Mouse (Mus musculus): ENCODE data around the gene Olfr790. TPM values are rescaled to one million over a fixed set of nuclear protein-coding genes. Genes with fewer than 3 reads are reported as not detected.

Gene Olfr790
- polyA plus RNA-seq, 2 experiments, result not detected

DNA sequence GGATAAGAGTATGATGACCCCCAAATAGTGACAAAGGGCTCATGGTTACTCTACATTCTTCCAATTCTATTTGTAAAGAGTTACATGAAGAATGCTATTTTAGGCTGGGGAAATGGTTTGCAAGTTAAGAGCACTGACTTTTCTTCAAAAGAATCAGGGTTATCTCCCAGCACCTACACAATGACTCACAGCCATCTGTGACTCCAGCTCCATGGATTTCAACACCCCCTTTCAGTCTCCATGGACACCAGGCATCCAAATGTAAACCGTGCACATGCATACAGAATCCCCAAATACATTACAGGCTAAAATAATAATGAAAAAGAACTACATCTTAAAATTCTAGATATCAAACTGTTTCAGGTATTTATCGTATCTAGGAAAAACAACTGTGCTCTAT, 8.2 kb upstream of the Olfr790 start:
- H3K4me2 ChIP-seq (replicated peaks; ENCODE audit: low read depth, low read length, severe bottlenecking), result no peak overlapping the region
- no peak overlapping the region for H3K4me3 ChIP-seq (replicated peaks; ENCODE audit: low read length)
- H3K27ac ChIP-seq (replicated peaks; ENCODE audit: low read depth, low read length), result no peak overlapping the region
- ATAC-seq (ENCODE audit: low FRiP score, low read depth) (no peak), DNase-seq (ENCODE audit: low spot score) (no peak)
- WGBS, result 76% methylated on average over 2 of the region's 2 CpGs
- no peaks in the 10 kb centered on the region for H3K27me3 ChIP-seq (ENCODE audit: control insufficient read depth, insufficient read depth, low read length)
- H3K36me3 ChIP-seq (ENCODE audit: control insufficient read depth, insufficient read depth, low read length), result no peaks in the 10 kb centered on the region
- TF ChIP-seq POLR2A (IDR thresholded peaks at IDR 0.05; ENCODE audit: borderline replicate concordance, extremely low read depth, insufficient read depth, insufficient read length), result no peak
- no peak overlapping the region for H3K9ac ChIP-seq (ENCODE audit: low read depth, low read length, severe bottlenecking)
- no peaks in the 10 kb centered on the region for H3K4me1 ChIP-seq (ENCODE audit: control insufficient read depth, insufficient read depth, low read length)
- no peaks in the 10 kb centered on the region for H3K9me3 ChIP-seq (ENCODE audit: control insufficient read depth, low read length)

DNA sequence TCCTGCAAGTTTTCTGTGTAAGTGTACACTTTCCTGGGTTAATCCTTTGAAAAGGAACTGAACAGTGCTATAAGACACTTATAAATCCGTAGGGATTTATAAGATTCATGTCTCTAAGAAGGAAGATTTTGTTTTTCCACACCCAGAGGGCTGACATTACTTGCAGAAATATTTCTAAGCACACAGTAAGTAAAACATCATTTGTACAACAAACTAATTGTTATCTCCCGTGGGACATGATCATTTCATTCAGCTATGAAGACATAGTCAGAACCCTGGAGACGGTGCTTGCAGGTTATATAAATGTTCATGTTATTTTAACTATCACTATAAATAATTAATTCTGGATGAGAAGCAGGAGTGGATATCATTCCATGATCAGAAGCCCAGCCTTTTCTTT, 23.2 kb downstream of the Olfr790 start, which contains the start of gene Olfr791:
Gene Olfr791 (plus strand): TSS at position 301 of the 400 bp plus-strand sequence.
- no peaks in the 10 kb centered on the region for H3K4me1 ChIP-seq (ENCODE audit: control insufficient read depth, insufficient read depth, low read length)
- no peak for TF ChIP-seq POLR2A (IDR thresholded peaks at IDR 0.05; ENCODE audit: borderline replicate concordance, extremely low read depth, insufficient read depth, insufficient read length)
- DNase-seq (ENCODE audit: low spot score) (no peak), ATAC-seq (ENCODE audit: low FRiP score, low read depth) (no peak)
- 74% methylated on average over 3 of the region's 3 CpGs for WGBS
- H3K27ac ChIP-seq (replicated peaks; ENCODE audit: low read depth, low read length), result no peak within 1 kb of the TSS
- H3K9me3 ChIP-seq (ENCODE audit: control insufficient read depth, low read length), result no peaks in the 10 kb centered on the region
- H3K36me3 ChIP-seq (ENCODE audit: control insufficient read depth, insufficient read depth, low read length), result no peaks in the 10 kb centered on the region
- no peak within 1 kb of the TSS for H3K4me2 ChIP-seq (replicated peaks; ENCODE audit: low read depth, low read length, severe bottlenecking)
- no peaks in the 10 kb centered on the region for H3K27me3 ChIP-seq (ENCODE audit: control insufficient read depth, insufficient read depth, low read length)
- no peak within 1 kb of the TSS for H3K4me3 ChIP-seq (replicated peaks; ENCODE audit: low read length)
- H3K9ac ChIP-seq (ENCODE audit: low read depth, low read length, severe bottlenecking), result no peak within 1 kb of the TSS

DNA sequence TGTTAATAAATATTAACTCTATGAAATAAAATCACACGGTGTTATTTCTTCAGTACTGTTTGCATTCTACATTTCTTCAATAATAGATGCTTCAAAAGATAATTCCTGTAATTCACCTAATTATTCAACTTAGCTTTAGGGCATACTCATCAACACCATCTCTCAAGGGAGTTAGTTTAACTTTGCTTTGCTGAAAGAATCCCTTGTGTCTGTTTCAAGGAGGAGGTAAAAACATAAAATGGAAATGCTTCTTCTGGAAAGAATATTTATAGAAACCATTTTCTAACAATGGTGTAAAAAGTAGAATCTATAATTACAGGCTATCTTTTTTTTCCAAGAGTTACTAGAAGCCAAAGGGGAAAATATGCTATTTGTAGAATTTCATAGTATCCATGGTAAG, 40.6 kb downstream of the Olfr790 start, which contains the start of gene Olfr792:
Gene Olfr792 (plus strand): TSS at position 301 of the 400 bp plus-strand sequence.
- H3K4me1 ChIP-seq (ENCODE audit: control insufficient read depth, insufficient read depth, low read length), result no peaks in the 10 kb centered on the region
- no peaks in the 10 kb centered on the region for H3K27me3 ChIP-seq (ENCODE audit: control insufficient read depth, insufficient read depth, low read length)
- DNase-seq (ENCODE audit: low spot score), result no peak
- H3K27ac ChIP-seq (replicated peaks; ENCODE audit: low read depth, low read length), result no peak within 1 kb of the TSS
- no peaks in the 10 kb centered on the region for H3K36me3 ChIP-seq (ENCODE audit: control insufficient read depth, insufficient read depth, low read length)
- no peaks in the 10 kb centered on the region for H3K9me3 ChIP-seq (ENCODE audit: control insufficient read depth, low read length)
- no peak for ATAC-seq (ENCODE audit: low FRiP score, low read depth)
- TF ChIP-seq POLR2A (IDR thresholded peaks at IDR 0.05; ENCODE audit: borderline replicate concordance, extremely low read depth, insufficient read depth, insufficient read length), result no peak
- no peak within 1 kb of the TSS for H3K4me2 ChIP-seq (replicated peaks; ENCODE audit: low read depth, low read length, severe bottlenecking)
- H3K4me3 ChIP-seq (replicated peaks; ENCODE audit: low read length), result no peak within 1 kb of the TSS
- no peak within 1 kb of the TSS for H3K9ac ChIP-seq (ENCODE audit: low read depth, low read length, severe bottlenecking)
- WGBS, result 89% methylated on average over 1 of the region's 1 CpGs

DNA sequence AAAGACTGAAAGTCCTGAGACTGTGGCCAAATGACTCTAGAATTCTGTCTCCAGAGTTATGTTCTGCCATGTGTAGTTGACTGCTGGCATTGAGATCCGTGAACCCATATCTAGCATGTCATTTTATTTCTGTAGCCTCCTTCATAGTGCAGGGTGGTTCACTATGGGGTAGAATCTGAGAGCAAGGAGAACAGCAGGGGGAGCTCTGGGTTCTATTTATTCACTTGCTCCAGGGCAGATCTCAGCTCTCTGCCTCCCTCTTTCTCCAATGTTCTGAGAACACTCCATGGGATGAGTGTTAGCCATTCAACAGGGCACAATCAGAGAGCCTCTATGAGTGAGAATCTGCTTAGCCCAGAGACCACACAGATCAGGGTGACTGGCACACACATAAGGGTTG, 51.1 kb downstream of the Olfr790 start:
- DNase-seq (ENCODE audit: low spot score) (no peak), ATAC-seq (ENCODE audit: low FRiP score, low read depth) (no peak)
- H3K36me3 ChIP-seq (ENCODE audit: control insufficient read depth, insufficient read depth, low read length), result no peaks in the 10 kb centered on the region
- H3K27me3 ChIP-seq (ENCODE audit: control insufficient read depth, insufficient read depth, low read length), result no peaks in the 10 kb centered on the region
- H3K4me1 ChIP-seq (ENCODE audit: control insufficient read depth, insufficient read depth, low read length), result no peaks in the 10 kb centered on the region
- H3K4me3 ChIP-seq (replicated peaks; ENCODE audit: low read length), result no peak overlapping the region
- H3K9ac ChIP-seq (ENCODE audit: low read depth, low read length, severe bottlenecking), result no peak overlapping the region
- 0 out of 2 replicates have a peak, but pooled peaks cover 4% of the 10 kb centered on the region for H3K9me3 ChIP-seq (ENCODE audit: control insufficient read depth, low read length)
- 41% methylated on average over 1 of the region's 1 CpGs for WGBS
- H3K4me2 ChIP-seq (replicated peaks; ENCODE audit: low read depth, low read length, severe bottlenecking), result no peak overlapping the region
- no peak for TF ChIP-seq POLR2A (IDR thresholded peaks at IDR 0.05; ENCODE audit: borderline replicate concordance, extremely low read depth, insufficient read depth, insufficient read length)
- no peak overlapping the region for H3K27ac ChIP-seq (replicated peaks; ENCODE audit: low read depth, low read length)

Other genes with a start within 250 kb of the Olfr790 start
- gene Olfr776, start 239.4 kb upstream of the Olfr790 start, polyA plus RNA-seq (2012; rRNA removed), result not detected in 2 replicates
- not detected in 2 replicates for gene Olfr776, start 239.4 kb upstream of the Olfr790 start, polyA plus RNA-seq (2014; fragmentation: Nextera tagmentation; extraction: Ambion mirVana)
- not detected in 2 replicates for gene Olfr777, start 227.0 kb upstream of the Olfr790 start, polyA plus RNA-seq (2012; rRNA removed)
- not detected in 2 replicates for gene Olfr777, start 227.0 kb upstream of the Olfr790 start, polyA plus RNA-seq (2014; fragmentation: Nextera tagmentation; extraction: Ambion mirVana)
- gene Olfr780, start 180.4 kb upstream of the Olfr790 start, polyA plus RNA-seq (2012; rRNA removed), result not detected in 2 replicates
- gene Olfr780, start 180.4 kb upstream of the Olfr790 start, polyA plus RNA-seq (2014; fragmentation: Nextera tagmentation; extraction: Ambion mirVana), result not detected in 2 replicates
- not detected in 2 replicates for gene Olfr781, start 169.6 kb upstream of the Olfr790 start, polyA plus RNA-seq (2012; rRNA removed)
- not detected in 2 replicates for gene Olfr781, start 169.6 kb upstream of the Olfr790 start, polyA plus RNA-seq (2014; fragmentation: Nextera tagmentation; extraction: Ambion mirVana)
- gene Olfr782, start 149.6 kb upstream of the Olfr790 start, polyA plus RNA-seq (2012; rRNA removed), result not detected in 2 replicates
- gene Olfr782, start 149.6 kb upstream of the Olfr790 start, polyA plus RNA-seq (2014; fragmentation: Nextera tagmentation; extraction: Ambion mirVana), result not detected in 2 replicates
- 0.04 TPM in 1 of 2 replicates, not detected in the other for gene Olfr784, start 114.4 kb upstream of the Olfr790 start, polyA plus RNA-seq (2012; rRNA removed)
- gene Olfr784, start 114.4 kb upstream of the Olfr790 start, polyA plus RNA-seq (2014; fragmentation: Nextera tagmentation; extraction: Ambion mirVana), result 0.12 and 0.15 TPM in 2 replicates
- not detected in 2 replicates for gene Olfr785, start 93.1 kb upstream of the Olfr790 start, polyA plus RNA-seq (2012; rRNA removed)
- not detected in 2 replicates for gene Olfr785, start 93.1 kb upstream of the Olfr790 start, polyA plus RNA-seq (2014; fragmentation: Nextera tagmentation; extraction: Ambion mirVana)
- not detected in 2 replicates for gene Olfr786, start 71.2 kb upstream of the Olfr790 start, polyA plus RNA-seq (2012; rRNA removed)
- not detected in 2 replicates for gene Olfr786, start 71.2 kb upstream of the Olfr790 start, polyA plus RNA-seq (2014; fragmentation: Nextera tagmentation; extraction: Ambion mirVana)
- not detected in 2 replicates for gene Olfr787, start 36.6 kb upstream of the Olfr790 start, polyA plus RNA-seq (2012; rRNA removed)
- gene Olfr787, start 36.6 kb upstream of the Olfr790 start, polyA plus RNA-seq (2014; fragmentation: Nextera tagmentation; extraction: Ambion mirVana), result not detected in 2 replicates
- gene Olfr788, start 27.5 kb upstream of the Olfr790 start, polyA plus RNA-seq (2012; rRNA removed), result not detected in 2 replicates
- not detected in 2 replicates for gene Olfr788, start 27.5 kb upstream of the Olfr790 start, polyA plus RNA-seq (2014; fragmentation: Nextera tagmentation; extraction: Ambion mirVana)
- gene Olfr789, start 13.7 kb upstream of the Olfr790 start, polyA plus RNA-seq (2012; rRNA removed), result not detected in 2 replicates
- gene Olfr789, start 13.7 kb upstream of the Olfr790 start, polyA plus RNA-seq (2014; fragmentation: Nextera tagmentation; extraction: Ambion mirVana), result not detected in 2 replicates
- not detected in 2 replicates for gene Olfr791, start 23.3 kb downstream of the Olfr790 start, polyA plus RNA-seq (2012; rRNA removed)
- gene Olfr791, start 23.3 kb downstream of the Olfr790 start, polyA plus RNA-seq (2014; fragmentation: Nextera tagmentation; extraction: Ambion mirVana), result not detected in 2 replicates
- not detected in 2 replicates for gene Olfr792, start 40.7 kb downstream of the Olfr790 start, polyA plus RNA-seq (2012; rRNA removed)
- gene Olfr792, start 40.7 kb downstream of the Olfr790 start, polyA plus RNA-seq (2014; fragmentation: Nextera tagmentation; extraction: Ambion mirVana), result not detected in 2 replicates
- not detected in 2 replicates for gene Olfr794, start 69.2 kb downstream of the Olfr790 start, polyA plus RNA-seq (2012; rRNA removed)
- not detected in 2 replicates for gene Olfr794, start 69.2 kb downstream of the Olfr790 start, polyA plus RNA-seq (2014; fragmentation: Nextera tagmentation; extraction: Ambion mirVana)
- not detected in 2 replicates for gene Olfr796, start 114.1 kb downstream of the Olfr790 start, polyA plus RNA-seq (2012; rRNA removed)
- gene Olfr796, start 114.1 kb downstream of the Olfr790 start, polyA plus RNA-seq (2014; fragmentation: Nextera tagmentation; extraction: Ambion mirVana), result not detected in 2 replicates
- gene Olfr798, start 129.4 kb downstream of the Olfr790 start, polyA plus RNA-seq (2012; rRNA removed), result not detected in 2 replicates
- gene Olfr798, start 129.4 kb downstream of the Olfr790 start, polyA plus RNA-seq (2014; fragmentation: Nextera tagmentation; extraction: Ambion mirVana), result not detected in 2 replicates
- not detected in 2 replicates for gene Olfr799, start 139.0 kb downstream of the Olfr790 start, polyA plus RNA-seq (2012; rRNA removed)
- not detected in 2 replicates for gene Olfr799, start 139.0 kb downstream of the Olfr790 start, polyA plus RNA-seq (2014; fragmentation: Nextera tagmentation; extraction: Ambion mirVana)
- not detected in 2 replicates for gene Olfr800, start 159.2 kb downstream of the Olfr790 start, polyA plus RNA-seq (2012; rRNA removed)
- gene Olfr800, start 159.2 kb downstream of the Olfr790 start, polyA plus RNA-seq (2014; fragmentation: Nextera tagmentation; extraction: Ambion mirVana), result not detected in 2 replicates
- gene Olfr801, start 175.4 kb downstream of the Olfr790 start, polyA plus RNA-seq (2012; rRNA removed), result not detected in 2 replicates
- not detected in 2 replicates for gene Olfr801, start 175.4 kb downstream of the Olfr790 start, polyA plus RNA-seq (2014; fragmentation: Nextera tagmentation; extraction: Ambion mirVana)
- gene Olfr802, start 189.7 kb downstream of the Olfr790 start, polyA plus RNA-seq (2012; rRNA removed), result not detected in 2 replicates
- gene Olfr802, start 189.7 kb downstream of the Olfr790 start, polyA plus RNA-seq (2014; fragmentation: Nextera tagmentation; extraction: Ambion mirVana), result not detected in 2 replicates
- gene Olfr803, start 195.8 kb downstream of the Olfr790 start, polyA plus RNA-seq (2012; rRNA removed), result not detected in 2 replicates
- gene Olfr803, start 195.8 kb downstream of the Olfr790 start, polyA plus RNA-seq (2014; fragmentation: Nextera tagmentation; extraction: Ambion mirVana), result not detected in 2 replicates
- gene Olfr804, start 204.7 kb downstream of the Olfr790 start, polyA plus RNA-seq (2012; rRNA removed), result not detected in 2 replicates
- gene Olfr804, start 204.7 kb downstream of the Olfr790 start, polyA plus RNA-seq (2014; fragmentation: Nextera tagmentation; extraction: Ambion mirVana), result not detected in 2 replicates
- gene Olfr805, start 230.9 kb downstream of the Olfr790 start, polyA plus RNA-seq (2012; rRNA removed), result not detected in 2 replicates
- gene Olfr805, start 230.9 kb downstream of the Olfr790 start, polyA plus RNA-seq (2014; fragmentation: Nextera tagmentation; extraction: Ambion mirVana), result not detected in 2 replicates
- gene Olfr806, start 243.4 kb downstream of the Olfr790 start, polyA plus RNA-seq (2012; rRNA removed), result not detected in 2 replicates
- not detected in 2 replicates for gene Olfr806, start 243.4 kb downstream of the Olfr790 start, polyA plus RNA-seq (2014; fragmentation: Nextera tagmentation; extraction: Ambion mirVana)